Mouse (Mus musculus): ENCODE measurements around the gene Arfgef3. TPM values are rescaled to one million over a fixed set of nuclear protein-coding genes. Genes with fewer than 3 reads are reported as not detected.

The Arfgef3 gene
- total RNA-seq, 1 experiment from 2014 or later: 0.35 TPM

DNA sequence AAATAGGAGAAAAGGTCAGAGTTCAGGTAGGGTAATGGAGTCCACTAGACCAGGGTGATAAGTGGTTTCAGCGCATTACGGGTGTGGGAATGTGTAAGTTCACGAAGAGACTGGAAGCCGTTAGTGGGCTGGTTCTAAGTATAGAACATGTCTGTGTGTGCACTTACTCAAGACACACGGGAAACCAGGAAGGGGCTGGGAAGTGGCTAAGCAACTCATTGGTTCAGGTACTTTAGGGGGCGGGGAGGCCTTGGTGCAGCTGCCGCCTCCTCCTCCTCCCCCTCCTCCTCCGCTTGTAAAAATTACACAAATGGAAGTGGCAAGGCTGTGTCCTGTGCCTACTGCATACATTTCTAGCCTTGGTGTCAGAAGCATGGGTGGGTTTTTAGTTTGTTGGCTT is 211.5 kb downstream of the Arfgef3 start:
- no peak for ATAC-seq (replicated peaks in 1 of 2; ENCODE audit: insufficient read depth in 1 of 2, low FRiP score in 2 of 2, low TSS enrichment in 1 of 2, low read depth in 1 of 2, poor library complexity in 2 of 2, severe bottlenecking in 2 of 2)

Other genes with a start within 250 kb of the Arfgef3 start
- gene Hebp2, start 197.9 kb downstream of the Arfgef3 start, total RNA-seq (2017): not detected in 2 replicates
- gene Gm4922, start 42.8 kb upstream of the Arfgef3 start, total RNA-seq (2017): not detected in 2 replicates
- 2.4 and 3.4 TPM in 2 replicates for gene Perp, start 101.1 kb upstream of the Arfgef3 start, total RNA-seq (2017)

Measured in hematopoietic stem cell, adult 5-6 weeks (primary cell).